Mouse (Mus musculus) frontal cortex, postnatal 25 days (tissue): Measurements from ENCODE around the gene Crmp1.
A peak's percentile ranks its signal among the peaks of the same experiment; 100 is the strongest.

Experiments
- DNase-seq, 2 experiments: peaks; one replicate each; pipeline ENCODE4 v3.0.0; 2022; ENCODE audit warnings: low spot score in 2 of 2

Crmp1 gene

GRCm38 (mm10) chr5:37296717-37297116, 55.0 kb downstream of the Crmp1 start:
- DNase-seq: no peak

GRCm38 (mm10) chr5:37298370-37298769, 56.6 kb downstream of the Crmp1 start:
- no peak for DNase-seq

GRCm38 (mm10) chr5:37310026-37310425, 68.3 kb downstream of the Crmp1 start:
- no peak for DNase-seq

- DNase-seq: no peak
These were observed 71.4 kb downstream of the Crmp1 start for GRCm38 (mm10) chr5:37312980-37313722.

GRCm38 (mm10) chr5:37318715-37319114, 77.0 kb downstream of the Crmp1 start:
- no peak for DNase-seq

GRCm38 (mm10) chr5:37320174-37320573, 78.4 kb downstream of the Crmp1 start:
- DNase-seq: no peak

GRCm38 (mm10) chr5:37320761-37321160, 79.0 kb downstream of the Crmp1 start:
- DNase-seq: no peak

GRCm38 (mm10) chr5:37326675-37327074, 84.9 kb downstream of the Crmp1 start:
- no peak for DNase-seq

GRCm38 (mm10) chr5:37330449-37331132, 88.9 kb downstream of the Crmp1 start:
- no peak for DNase-seq

- no peak for DNase-seq
These were observed 89.4 kb downstream of the Crmp1 start for GRCm38 (mm10) chr5:37331133-37331505.

- DNase-seq: no peak
These were observed 90.3 kb downstream of the Crmp1 start for GRCm38 (mm10) chr5:37332066-37332465.

GRCm38 (mm10) chr5:37335061-37335460, 93.3 kb downstream of the Crmp1 start:
- DNase-seq: no peak

GRCm38 (mm10) chr5:37336485-37337105, 94.9 kb downstream of the Crmp1 start, which contains the start of gene Evc:
Evc (minus strand) TSS chr5:37336894.
- DNase-seq: peak in 1 of 2 experiments; percentile 16

GRCm38 (mm10) chr5:37337696-37338095, 96.0 kb downstream of the Crmp1 start:
- no peak for DNase-seq

- DNase-seq: peak; percentile 52 to 69
These were observed 96.5 kb downstream of the Crmp1 start, which contains the start of gene Evc2 for GRCm38 (mm10) chr5:37338288-37338687. Evc2 (plus strand) TSS chr5:37338499.
